Mouse (Mus musculus) forebrain, embryonic 12.5 days (tissue): Measurements from ENCODE around the gene Ly86. TPM values are rescaled to one million over a fixed set of nuclear protein-coding genes. Genes with fewer than 3 reads are reported as not detected.

ENCODE experiments used
- ATAC-seq: fragments of 200-750 bp; cut with Nextera tagmentation; 2 replicates; pipeline ENCODE4 v1.8.0; 2017; ENCODE audit warnings: moderate TSS enrichment; ENCODE audit not compliant: low FRiP score
- H3K27ac ChIP-seq: fragments of 300-500 bp; sonication (generic); 2 replicates; pipeline ENCODE4 v1.5.1; 2016; ENCODE audit warnings: mild to moderate bottlenecking
- H3K27me3 ChIP-seq: fragments of 300-500 bp; sonication (generic); 2 replicates; pipeline ENCODE4 v1.6.1; 2016; ENCODE audit warnings: mild to moderate bottlenecking
- H3K36me3 ChIP-seq: fragments of 300-500 bp; sonication (generic); replicated peaks from 2 replicates; pipeline ENCODE4 v1.6.1; 2016; ENCODE audit warnings: mild to moderate bottlenecking
- H3K4me1 ChIP-seq: fragments of 300-500 bp; sonication (generic); 2 replicates; pipeline ENCODE4 v1.6.1; 2016
- H3K4me2 ChIP-seq: fragments of 300-500 bp; sonication (generic); 2 replicates; pipeline ENCODE4 v1.6.1; 2016; ENCODE audit warnings: mild to moderate bottlenecking, moderate library complexity
- H3K4me3 ChIP-seq: fragments of 300-500 bp; sonication (generic); replicated peaks from 2 replicates; pipeline ENCODE4 v1.5.1; 2016; ENCODE audit warnings: mild to moderate bottlenecking
- H3K9ac ChIP-seq: fragments of 300-500 bp; sonication (generic); 2 replicates; pipeline ENCODE4 v1.6.1; 2016; ENCODE audit warnings: mild to moderate bottlenecking
- H3K9me3 ChIP-seq: fragments of 300-500 bp; sonication (generic); 2 replicates; pipeline ENCODE4 v1.6.1; 2016
- WGBS: fragments of 180-500 bp; shearing (Covaris S2); methylation state at CpG from one replicate; pipeline ENCODE4 v1.1.7; 2016; 5-methylcytosine and 5-hydroxymethylcytosine counted together
- polyA plus RNA-seq: library from polyadenylated mRNA; unstranded; fragments of >200 nt; fragmentation: Nextera tagmentation; extraction: Ambion mirVana; gene quantifications from 2 replicates; pipeline ENCODE4 v1.2.1, GENCODE M21; 2016

The Ly86 gene
- polyA plus RNA-seq, 1 experiment from 2014 or later, result 5.4 TPM

- Histone ChIP-seq H3K4me3 (no peak overlapping the region), H3K36me3 (no peaks in the 10 kb centered on the region), H3K4me1 (no peaks in the 10 kb centered on the region), H3K27me3 (no peaks in the 10 kb centered on the region), H3K9me3 (no peaks in the 10 kb centered on the region), H3K27ac (no peak overlapping the region), H3K9ac (no peak overlapping the region), H3K4me2 (no peak overlapping the region)
- ATAC-seq, result no peak
- WGBS, result 78% methylated on average over 4 of the region's 4 CpGs
These were observed 14.0 kb upstream of the Ly86 start for GRCm38 (mm10) chr13:37330971-37331370.

DNA sequence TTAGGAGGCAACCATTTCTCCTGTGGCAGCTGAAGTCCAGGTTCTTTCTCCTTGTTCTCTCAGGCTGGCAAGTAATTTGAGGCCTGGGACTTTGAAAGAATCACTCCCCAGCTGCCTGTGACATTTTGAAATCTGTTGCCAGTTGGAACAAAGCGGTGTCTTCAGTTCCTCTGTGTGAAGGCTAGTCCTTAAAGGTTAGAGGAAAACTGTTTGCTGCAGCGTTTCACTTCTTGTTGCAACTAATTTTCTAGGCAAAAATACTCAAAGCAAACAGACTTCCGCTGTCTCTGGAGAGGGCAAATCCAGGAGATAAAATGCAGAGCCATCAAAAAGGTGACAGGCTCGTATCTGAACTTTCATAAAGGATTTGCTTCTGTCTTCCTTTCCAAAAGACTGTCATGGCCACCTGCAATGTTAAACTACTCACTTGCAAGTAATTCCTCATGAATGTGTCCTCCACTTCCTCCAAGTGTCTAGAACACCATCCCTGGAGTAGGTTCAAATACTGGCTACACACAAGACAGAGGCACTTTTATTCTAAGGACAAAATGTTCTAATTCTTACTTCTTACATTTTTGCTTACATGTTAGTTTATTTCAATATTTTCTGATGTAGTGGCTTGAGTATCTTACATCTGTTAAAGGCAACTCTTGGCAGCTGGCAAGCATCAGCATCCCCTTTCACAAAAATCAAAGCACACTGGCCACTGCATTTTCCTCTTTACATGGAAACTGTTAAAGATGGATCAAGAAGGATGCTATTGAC, 12.0 kb upstream of the Ly86 start:
- H3K4me2 ChIP-seq, result no peak overlapping the region
- no peak overlapping the region for H3K9ac ChIP-seq
- H3K27ac ChIP-seq, result no peak overlapping the region
- H3K4me1 ChIP-seq, result no peaks in the 10 kb centered on the region
- WGBS, result 86% methylated on average over 4 of the region's 4 CpGs
- H3K27me3 ChIP-seq, result no peaks in the 10 kb centered on the region
- no peaks in the 10 kb centered on the region for H3K9me3 ChIP-seq
- no peaks in the 10 kb centered on the region for H3K36me3 ChIP-seq
- no peak overlapping the region for H3K4me3 ChIP-seq
- ATAC-seq, result no peak

- ATAC-seq, result no peak
- H3K27ac ChIP-seq, result no peak overlapping the region
- H3K36me3 ChIP-seq, result no peaks in the 10 kb centered on the region
- H3K4me2 ChIP-seq, result no peak overlapping the region
- no peaks in the 10 kb centered on the region for H3K4me1 ChIP-seq
- no peaks in the 10 kb centered on the region for H3K27me3 ChIP-seq
- H3K9ac ChIP-seq, result no peak overlapping the region
- H3K9me3 ChIP-seq, result no peaks in the 10 kb centered on the region
- no peak overlapping the region for H3K4me3 ChIP-seq
- 72% methylated on average over 1 of the region's 1 CpGs for WGBS
These were observed 11.5 kb upstream of the Ly86 start for GRCm38 (mm10) chr13:37333544-37333870.

DNA sequence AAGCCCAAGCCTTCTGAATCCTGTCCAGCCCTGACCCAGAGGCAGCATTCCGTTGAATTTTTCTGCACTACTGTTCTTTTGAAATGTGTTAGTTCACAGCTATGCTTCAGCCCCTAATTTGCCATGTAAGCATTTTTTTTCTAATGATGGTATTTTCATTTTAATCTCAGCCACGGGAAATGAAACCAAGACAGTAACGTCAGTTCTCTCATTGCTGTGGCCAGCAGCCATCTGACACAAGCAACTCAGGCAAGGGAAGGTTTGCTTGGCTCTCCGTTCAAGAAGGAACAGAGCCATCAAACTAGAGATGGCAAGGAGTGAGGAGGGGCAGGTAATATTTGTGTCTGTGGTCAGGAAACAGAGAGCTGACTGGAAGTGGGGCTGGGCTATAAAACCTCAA, 7.7 kb upstream of the Ly86 start:
- no peak overlapping the region for H3K4me3 ChIP-seq
- H3K36me3 ChIP-seq, result no peaks in the 10 kb centered on the region
- no peaks in the 10 kb centered on the region for H3K27me3 ChIP-seq
- no peak overlapping the region for H3K27ac ChIP-seq
- no peaks in the 10 kb centered on the region for H3K9me3 ChIP-seq
- no peak overlapping the region for H3K4me2 ChIP-seq
- H3K9ac ChIP-seq, result no peak overlapping the region
- 90% methylated on average over 4 of the region's 4 CpGs for WGBS
- no peak for ATAC-seq
- no peaks in the 10 kb centered on the region for H3K4me1 ChIP-seq

DNA sequence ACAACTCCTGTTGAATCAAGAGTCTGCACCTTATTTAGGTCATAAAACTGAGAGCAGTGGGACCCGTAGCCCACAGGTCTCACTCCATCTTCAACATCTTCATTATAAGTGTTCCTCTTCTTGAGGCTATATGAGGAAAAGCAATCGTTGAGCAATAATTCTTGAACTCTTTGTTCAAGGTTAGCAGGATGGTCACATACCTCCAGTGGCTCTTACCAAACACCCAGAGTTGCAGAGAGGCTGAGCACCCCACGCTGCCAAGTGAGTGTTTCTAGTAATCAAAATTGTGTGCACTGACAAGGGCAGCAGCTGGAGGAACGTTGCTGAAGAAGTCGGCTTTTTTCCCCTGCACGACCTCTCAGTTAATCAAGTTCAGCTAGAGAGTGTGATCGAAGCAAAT, 7.1 kb upstream of the Ly86 start:
- no peak overlapping the region for H3K4me3 ChIP-seq
- no peak for ATAC-seq
- no peaks in the 10 kb centered on the region for H3K27me3 ChIP-seq
- no peaks in the 10 kb centered on the region for H3K4me1 ChIP-seq
- no peak overlapping the region for H3K27ac ChIP-seq
- no peaks in the 10 kb centered on the region for H3K9me3 ChIP-seq
- 83% methylated on average over 7 of the region's 7 CpGs for WGBS
- H3K9ac ChIP-seq, result no peak overlapping the region
- H3K36me3 ChIP-seq, result no peaks in the 10 kb centered on the region
- no peak overlapping the region for H3K4me2 ChIP-seq

DNA sequence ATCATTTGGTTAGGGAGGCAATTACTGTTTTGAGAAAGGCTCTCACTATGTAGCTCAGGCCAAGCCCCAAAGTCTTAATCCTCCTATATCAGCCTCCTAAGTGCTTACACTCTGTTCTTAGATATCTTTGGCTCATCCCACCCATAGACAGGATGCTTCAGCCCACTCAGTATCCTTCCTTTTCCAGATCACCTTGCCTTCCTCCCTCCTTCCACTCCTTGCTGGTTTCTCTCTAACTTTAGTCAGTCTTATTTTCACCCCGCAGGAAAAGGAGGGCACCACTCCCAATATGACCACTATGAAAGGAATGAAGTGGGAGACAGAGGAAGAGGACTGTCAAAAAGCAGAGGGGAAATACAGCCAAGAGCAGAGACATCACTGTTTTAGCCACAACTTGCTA, 2.2 kb upstream of the Ly86 start:
- WGBS, result 92% methylated on average over 1 of the region's 1 CpGs
- no peaks in the 10 kb centered on the region for H3K36me3 ChIP-seq
- ATAC-seq, result no peak

DNA sequence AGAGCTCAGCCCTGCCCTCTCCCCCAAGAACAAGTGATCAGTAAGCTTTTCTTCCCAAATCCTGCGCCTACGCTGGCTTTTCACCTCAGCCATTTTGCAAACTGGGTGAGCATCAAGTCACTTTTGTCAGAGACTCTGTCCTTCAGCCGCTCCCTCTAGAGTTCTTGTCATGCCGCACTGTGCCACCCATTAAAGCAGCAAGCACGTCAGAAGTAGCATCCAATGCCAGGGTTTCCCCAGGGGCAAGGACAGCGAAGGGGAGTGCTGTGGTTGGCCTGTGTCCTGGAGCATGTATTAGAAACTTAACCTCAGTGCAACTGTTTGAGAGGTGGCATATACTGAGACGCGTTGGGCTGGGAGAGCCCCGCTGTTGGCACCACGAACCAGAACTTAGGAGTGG, 815 bp downstream of the Ly86 start:
- Histone ChIP-seq H3K36me3 (no peaks in the 10 kb centered on the region), H3K9ac (no peak overlapping the region), H3K4me3 (no peak overlapping the region), H3K9me3 (no peaks in the 10 kb centered on the region), H3K4me1 (no peaks in the 10 kb centered on the region), H3K4me2 (no peak overlapping the region), H3K27ac (no peak overlapping the region), H3K27me3 (no peaks in the 10 kb centered on the region)
- ATAC-seq, result no peak
- WGBS, result 93% methylated on average over 10 of the region's 10 CpGs

More for the DNA sequence above, 2.2 kb upstream of the Ly86 start:
- Histone ChIP-seq H3K27ac (no peak overlapping the region), H3K4me1 (no peaks in the 10 kb centered on the region), H3K9me3 (no peaks in the 10 kb centered on the region), H3K9ac (no peak overlapping the region), H3K4me3 (no peak overlapping the region), H3K4me2 (no peak overlapping the region), H3K27me3 (no peaks in the 10 kb centered on the region)

DNA sequence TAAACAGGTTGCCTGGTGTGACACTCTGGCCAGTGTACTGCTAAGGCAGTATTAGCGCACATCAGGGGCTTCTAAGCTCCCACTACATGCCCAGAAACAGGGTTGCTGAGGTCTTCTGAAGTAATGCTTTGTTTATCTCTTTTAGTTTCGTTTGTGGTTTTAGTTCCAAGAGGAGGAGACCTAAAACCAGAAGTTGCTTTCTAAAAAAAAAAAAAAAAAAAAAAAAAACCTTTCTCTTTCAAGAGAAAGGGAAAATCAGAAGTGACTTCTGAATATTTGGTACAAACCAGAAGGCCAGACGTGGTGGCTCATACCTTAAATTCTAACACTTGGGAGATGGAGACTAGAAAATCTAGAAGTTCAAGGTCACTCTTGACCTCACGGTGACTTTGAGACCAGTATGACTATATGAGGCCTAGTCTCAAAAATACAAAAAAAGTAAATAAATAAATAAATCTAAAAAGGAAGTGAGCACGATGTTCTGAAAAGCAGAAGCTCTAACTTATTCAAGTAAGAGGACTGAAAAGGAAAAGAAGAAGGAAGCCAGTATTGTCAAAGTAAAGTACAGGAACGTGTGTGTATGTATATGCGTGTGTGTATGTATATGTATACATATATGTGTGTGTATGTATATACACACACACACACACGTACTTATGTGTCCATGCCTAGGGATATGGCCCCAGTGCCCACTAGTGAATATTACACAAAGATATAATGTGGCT, 3.0 kb downstream of the Ly86 start:
- WGBS, result 86% methylated on average over 8 of the region's 8 CpGs
- H3K27me3 ChIP-seq, result no peaks in the 10 kb centered on the region
- no peak overlapping the region for H3K4me3 ChIP-seq
- no peak overlapping the region for H3K27ac ChIP-seq
- no peaks in the 10 kb centered on the region for H3K4me1 ChIP-seq
- ATAC-seq, result no peak
- no peak overlapping the region for H3K9ac ChIP-seq
- no peak overlapping the region for H3K4me2 ChIP-seq
- H3K9me3 ChIP-seq, result no peaks in the 10 kb centered on the region
- no peaks in the 10 kb centered on the region for H3K36me3 ChIP-seq

GRCm38 (mm10) chr13:37349051-37349450, 4.0 kb downstream of the Ly86 start:
- 92% methylated on average over 5 of the region's 5 CpGs for WGBS
- Histone ChIP-seq H3K9me3 (no peaks in the 10 kb centered on the region), H3K36me3 (no peaks in the 10 kb centered on the region), H3K27me3 (no peaks in the 10 kb centered on the region), H3K9ac (no peak overlapping the region), H3K27ac (no peak overlapping the region), H3K4me2 (no peak overlapping the region), H3K4me1 (no peaks in the 10 kb centered on the region), H3K4me3 (no peak overlapping the region)
- no peak for ATAC-seq

- Histone ChIP-seq H3K36me3 (no peaks in the 10 kb centered on the region), H3K27ac (no peak overlapping the region), H3K4me1 (no peaks in the 10 kb centered on the region), H3K9ac (no peak overlapping the region), H3K4me2 (no peak overlapping the region), H3K27me3 (no peaks in the 10 kb centered on the region), H3K4me3 (no peak overlapping the region), H3K9me3 (no peaks in the 10 kb centered on the region)
- no peak for ATAC-seq
- 65% methylated on average over 2 of the region's 2 CpGs for WGBS
These were observed 8.0 kb downstream of the Ly86 start for GRCm38 (mm10) chr13:37353016-37353415.

- Histone ChIP-seq H3K4me3 (no peak overlapping the region), H3K9me3 (no peaks in the 10 kb centered on the region), H3K4me2 (no peak overlapping the region), H3K27ac (no peak overlapping the region), H3K36me3 (no peaks in the 10 kb centered on the region), H3K4me1 (no peaks in the 10 kb centered on the region), H3K9ac (no peak overlapping the region), H3K27me3 (no peaks in the 10 kb centered on the region)
- no peak for ATAC-seq
- WGBS, result 65% methylated on average over 4 of the region's 4 CpGs
These were observed 8.9 kb downstream of the Ly86 start for GRCm38 (mm10) chr13:37353868-37354267.

- H3K36me3 ChIP-seq, result no peaks in the 10 kb centered on the region
- no peak overlapping the region for H3K4me3 ChIP-seq
- H3K4me2 ChIP-seq, result no peak overlapping the region
- no peaks in the 10 kb centered on the region for H3K4me1 ChIP-seq
- no peaks in the 10 kb centered on the region for H3K9me3 ChIP-seq
- H3K27ac ChIP-seq, result no peak overlapping the region
- 89% methylated on average over 4 of the region's 4 CpGs for WGBS
- no peak overlapping the region for H3K9ac ChIP-seq
- H3K27me3 ChIP-seq, result no peaks in the 10 kb centered on the region
- no peak for ATAC-seq
These were observed 9.4 kb downstream of the Ly86 start for GRCm38 (mm10) chr13:37354432-37354831.
